Mouse (Mus musculus) A20 (cell line): ENCODE measurements around the gene Nucb1.
"Not testable (repeated sequence)": the region's sequence is repeated elsewhere in the genome, so short reads cannot be mapped to it uniquely, and the experiment has no call there.

Experiments
- DNase-seq: peaks from one replicate; pipeline ENCODE4 v3.0.0-alpha.2; 2011; ENCODE audit warnings: low read depth, low spot score

Nucb1 gene

GRCm38 (mm10) chr7:45524841-45525621 lies 14.8 kb upstream of the Nucb1 start:
- peak; percentile 35 for DNase-seq

- no peak for DNase-seq
Measured at GRCm38 (mm10) chr7:45523678-45524170, 13.5 kb upstream of the Nucb1 start.

GRCm38 (mm10) chr7:45522957-45523676 lies 12.9 kb upstream of the Nucb1 start:
- no peak for DNase-seq

- no peak for DNase-seq
Measured at GRCm38 (mm10) chr7:45522194-45522752, 12.1 kb upstream of the Nucb1 start.

- peak; percentile 97 for DNase-seq
Measured at GRCm38 (mm10) chr7:45521728-45522184, 11.6 kb upstream of the Nucb1 start.

GRCm38 (mm10) chr7:45520605-45521004 lies 10.4 kb upstream of the Nucb1 start:
- no peak for DNase-seq

- DNase-seq: peak; percentile 41
Measured at GRCm38 (mm10) chr7:45519345-45520120, 9.3 kb upstream of the Nucb1 start.

- DNase-seq: no peak
Measured at GRCm38 (mm10) chr7:45518618-45519017, 8.4 kb upstream of the Nucb1 start.

- not testable (repeated sequence) for DNase-seq
Measured at GRCm38 (mm10) chr7:45516846-45517245, 6.6 kb upstream of the Nucb1 start.

GRCm38 (mm10) chr7:45515436-45515835 lies 5.2 kb upstream of the Nucb1 start:
- DNase-seq: no peak

GRCm38 (mm10) chr7:45514411-45514810 lies 4.2 kb upstream of the Nucb1 start:
- no peak for DNase-seq

GRCm38 (mm10) chr7:45509181-45509882 lies 874 bp downstream of the Nucb1 start:
- DNase-seq: no peak

GRCm38 (mm10) chr7:45508561-45508960 lies 1.6 kb downstream of the Nucb1 start:
- DNase-seq: no peak

GRCm38 (mm10) chr7:45507583-45507982 lies 2.6 kb downstream of the Nucb1 start:
- no peak for DNase-seq

- DNase-seq: no peak
Measured at GRCm38 (mm10) chr7:45498427-45498826, 11.8 kb downstream of the Nucb1 start.

GRCm38 (mm10) chr7:45494548-45494947 lies 15.7 kb downstream of the Nucb1 start:
- DNase-seq: no peak

- DNase-seq: no peak
Measured at GRCm38 (mm10) chr7:45492951-45493350, 17.3 kb downstream of the Nucb1 start.

GRCm38 (mm10) chr7:45492225-45492844 lies 17.9 kb downstream of the Nucb1 start:
- DNase-seq: no peak

- DNase-seq: peak; percentile 52
Measured at GRCm38 (mm10) chr7:45491264-45491663, 18.9 kb downstream of the Nucb1 start.

GRCm38 (mm10) chr7:45490822-45491221 lies 19.4 kb downstream of the Nucb1 start:
- no peak for DNase-seq
